ENCODE assay signal across 15 mouse cellular contexts in the genomic region with DNA sequence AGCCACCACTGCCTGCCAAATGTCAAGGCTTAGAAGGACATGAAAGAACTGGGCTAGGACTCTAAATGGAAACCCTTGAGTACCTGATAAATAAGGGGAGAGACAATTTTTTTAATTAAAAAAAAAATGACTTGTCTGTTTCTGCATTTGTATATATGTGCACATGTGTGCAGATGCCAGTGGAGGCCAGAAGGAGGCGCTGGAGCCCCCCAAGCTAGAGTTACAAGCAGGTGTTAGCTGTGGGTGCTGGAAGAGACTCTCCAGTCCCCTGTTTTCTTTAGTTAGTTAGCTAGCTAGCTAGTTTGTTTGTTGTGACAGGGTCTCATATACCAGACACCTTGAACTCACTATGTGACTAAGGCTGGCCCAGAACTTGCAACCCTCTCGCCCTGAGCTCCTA. TPM values are rescaled to one million over a fixed set of nuclear protein-coding genes. Genes with fewer than 3 reads are reported as not detected.
DNase-seq lines count a peak whose midpoint lies in the region; ATAC-seq and TF ChIP-seq lines count a peak whose summit lies in the region.
"Had no signal": no experiment of that assay in that cellular context is flagged by ENCODE, and none has a peak within 500 bp of the region (broad histone marks: within the 10 kb centered on the region; RNA-seq: fewer than 3 reads in every experiment).

No protein-coding gene starts in this region.

- 84% methylated on average over 2 of the region's 2 CpGs for WGBS in lung, postnatal 0 days
- WGBS in intestine, postnatal 0 days = 89% methylated on average over 2 of the region's 2 CpGs
- WGBS in thymus, adult 2 months = 95% methylated on average over 2 of the region's 2 CpGs

- TF ChIP-seq CTCF in gastrocnemius, adult 2 months (IDR thresholded peaks at IDR 0.05) = peak; percentile 34
- TF ChIP-seq CTCF in lung, postnatal 0 days (IDR thresholded peaks at IDR 0.05) = peak; percentile 44
- TF ChIP-seq CTCF in ES-Bruce4 (IDR thresholded peaks at IDR 0.05; ENCODE audit: low read depth, low read length) = peak; percentile 52
- TF ChIP-seq CTCF in intestine, postnatal 0 days (IDR thresholded peaks at IDR 0.05; ENCODE audit: low read depth) = peak; percentile 50; the same call in 1 of the 2 replicates
- no peak for TF ChIP-seq CTCF in thymus, adult 2 months (IDR thresholded peaks at IDR 0.05; ENCODE audit: borderline replicate concordance, control insufficient read depth, extremely low read depth, insufficient read depth, low read length, poor library complexity)

- peaks cover 10% of the 10 kb centered on the region; the same call in 1 of the 2 replicates for H3K4me1 ChIP-seq in lung, postnatal 0 days (ENCODE audit: insufficient read depth, low read depth, low read length)
- H3K4me1 ChIP-seq in ES-Bruce4 (ENCODE audit: control insufficient read depth, insufficient read depth, low read length) = peaks cover 3% of the 10 kb centered on the region
- H3K4me1 ChIP-seq in intestine, postnatal 0 days (replicated peaks; ENCODE audit: control insufficient read depth, insufficient read depth, low read length) = peaks cover 16% of the 10 kb centered on the region
- peaks cover 7% of the 10 kb centered on the region for H3K4me1 ChIP-seq in thymus, adult 2 months (replicated peaks; ENCODE audit: control insufficient read depth, insufficient read depth, low read length)

- intact Hi-C loops in gastrocnemius, adult 2 months (cut with DNase I) = no loop called here

- DNase-seq in gastrocnemius, adult 2 months = no peak
- DNase-seq in gastrocnemius, postnatal 10 days = no peak
- DNase-seq in lung, postnatal 0 days (ENCODE audit: low spot score) = no peak
- no peak for DNase-seq in lung, postnatal 14 days
- DNase-seq in thymus, adult 2 months = no peak
- no peak for DNase-seq in urinary bladder, postnatal 25 days (ENCODE audit: low spot score)
- DNase-seq: cerebellum, adult 11 months; kidney, adult 8-10 months; lung, embryonic 14.5 days had no signal

- no peak overlapping the region for H3K4me3 ChIP-seq in gastrocnemius, adult 2 months
- H3K4me3 ChIP-seq in lung, postnatal 0 days (ENCODE audit: low read depth, low read length) = no peak overlapping the region
- H3K4me3 ChIP-seq in ES-Bruce4 (ENCODE audit: low read depth, low read length) = no peak overlapping the region
- H3K4me3 ChIP-seq in intestine, postnatal 0 days (ENCODE audit: low read depth, low read length) = no peak overlapping the region
- no peak overlapping the region for H3K4me3 ChIP-seq in thymus, adult 2 months (ENCODE audit: control insufficient read depth, insufficient read depth, low read length)
- H3K4me3 ChIP-seq: embryonic facial prominence, embryonic 13.5 days; left cerebral cortex, adult 2 months; neural tube, embryonic 13.5 days had no signal

- no peaks in the 10 kb centered on the region for H3K27me3 ChIP-seq in lung, postnatal 0 days (replicated peaks; ENCODE audit: insufficient read depth, low read length)
- no peaks in the 10 kb centered on the region for H3K27me3 ChIP-seq in ES-Bruce4 (ENCODE audit: control insufficient read depth, insufficient read depth, low read length, poor library complexity, severe bottlenecking)
- no peaks in the 10 kb centered on the region for H3K27me3 ChIP-seq in intestine, postnatal 0 days (replicated peaks; ENCODE audit: control insufficient read depth, insufficient read depth, low read length)
- H3K27me3 ChIP-seq in thymus, adult 2 months (ENCODE audit: control insufficient read depth, insufficient read depth, low read length) = no peaks in the 10 kb centered on the region
- H3K27me3 ChIP-seq: embryonic facial prominence, embryonic 13.5 days; neural tube, embryonic 13.5 days had no signal

- no peaks in the 10 kb centered on the region for H3K36me3 ChIP-seq in lung, postnatal 0 days (ENCODE audit: insufficient read depth, low read length)
- no peaks in the 10 kb centered on the region for H3K36me3 ChIP-seq in ES-Bruce4 (ENCODE audit: control insufficient read depth, insufficient read depth, low read length, poor library complexity, severe bottlenecking)
- H3K36me3 ChIP-seq in intestine, postnatal 0 days (ENCODE audit: control insufficient read depth, insufficient read depth) = no peaks in the 10 kb centered on the region
- H3K36me3 ChIP-seq in thymus, adult 2 months (ENCODE audit: control insufficient read depth, insufficient read depth, low read length) = no peaks in the 10 kb centered on the region
- H3K36me3 ChIP-seq: embryonic facial prominence, embryonic 13.5 days; neural tube, embryonic 13.5 days had no signal

- TF ChIP-seq POLR2A in ES-Bruce4 (IDR thresholded peaks at IDR 0.05; ENCODE audit: insufficient read depth, low read length) = no peak
- TF ChIP-seq POLR2A in thymus, adult 2 months (IDR thresholded peaks at IDR 0.05; ENCODE audit: control insufficient read depth, extremely low read depth, insufficient read depth, low read length, poor library complexity) = no peak

- no peak overlapping the region for H3K4me2 ChIP-seq in lung, postnatal 0 days (replicated peaks; ENCODE audit: low read depth, low read length)
- H3K4me2 ChIP-seq in intestine, postnatal 0 days (replicated peaks; ENCODE audit: low read depth) = no peak overlapping the region
- H3K4me2 ChIP-seq: embryonic facial prominence, embryonic 13.5 days; lung, embryonic 14.5 days; neural tube, embryonic 13.5 days had no signal

- peak overlapping the region; percentile 63; the same call in 1 of the 2 replicates for H3K27ac ChIP-seq in gastrocnemius, adult 2 months
- no peak overlapping the region for H3K27ac ChIP-seq in lung, postnatal 0 days (ENCODE audit: low read length)
- no peak overlapping the region for H3K27ac ChIP-seq in ES-Bruce4 (ENCODE audit: insufficient read depth, low read length)
- H3K27ac ChIP-seq in intestine, postnatal 0 days (ENCODE audit: low read depth, low read length) = no peak overlapping the region
- H3K27ac ChIP-seq in thymus, adult 2 months (ENCODE audit: control insufficient read depth, insufficient read depth, low read length) = no peak overlapping the region
- H3K27ac ChIP-seq: embryonic facial prominence, embryonic 13.5 days; left cerebral cortex, adult 2 months; neural tube, embryonic 13.5 days had no signal

- ATAC-seq in lung, postnatal 0 days = no peak
- no peak for ATAC-seq in intestine, postnatal 0 days
- ATAC-seq: hindbrain, embryonic 16.5 days had no signal

- no peak for TF ChIP-seq EP300 in lung, postnatal 0 days (IDR thresholded peaks at IDR 0.05)
- no peak for TF ChIP-seq EP300 in ES-Bruce4 (IDR thresholded peaks at IDR 0.05; ENCODE audit: insufficient read depth, low read depth, low read length)

- no peak overlapping the region for H3K9ac ChIP-seq in lung, postnatal 0 days (replicated peaks; ENCODE audit: low read depth)
- H3K9ac ChIP-seq in ES-Bruce4 (ENCODE audit: low read depth, poor library complexity, severe bottlenecking) = no peak overlapping the region
- no peak overlapping the region for H3K9ac ChIP-seq in intestine, postnatal 0 days (ENCODE audit: low read depth, low read length)
- H3K9ac ChIP-seq: embryonic facial prominence, embryonic 13.5 days; lung, embryonic 14.5 days; neural tube, embryonic 13.5 days had no signal

- H3K9me3 ChIP-seq in lung, postnatal 0 days (ENCODE audit: low read length) = no peaks in the 10 kb centered on the region
- H3K9me3 ChIP-seq in ES-Bruce4 (replicated peaks; ENCODE audit: control insufficient read depth, insufficient read depth, low read length, poor library complexity, severe bottlenecking) = no peaks in the 10 kb centered on the region
- no peaks in the 10 kb centered on the region for H3K9me3 ChIP-seq in intestine, postnatal 0 days (ENCODE audit: control insufficient read depth)
- H3K9me3 ChIP-seq: embryonic facial prominence, embryonic 13.5 days; neural tube, embryonic 13.5 days had no signal

RNA-seq across cellular contexts. Expression of gene Pik3c2b, which starts 6.4 kb away (rescaled TPM):
- 10 to 100 TPM in 1 of 2 experiments, 1 to 10 TPM in 1; 9.8 to 11.0 TPM for total RNA-seq in gastrocnemius, adult 2 months (2021)
- 10 to 100 TPM; 29.9 to 38.2 TPM for total RNA-seq in gastrocnemius, postnatal 10 days (2021)
- polyA plus RNA-seq in lung, postnatal 0 days (2015; fragmentation: Nextera tagmentation; extraction: Ambion mirVana) = 4.3 and 4.6 TPM in 2 replicates
- polyA plus RNA-seq in ES-Bruce4 (2011; ENCODE audit: insufficient read depth, insufficient read length, low read depth, missing spikeins) = 6.0 and 6.4 TPM in 2 replicates
- polyA plus RNA-seq in intestine, postnatal 0 days (2015; fragmentation: Nextera tagmentation; extraction: Ambion mirVana) = 3.1 TPM in 2 replicates
- 9.5 and 12.1 TPM in 2 replicates for polyA plus RNA-seq in thymus, adult 2 months (2012; rRNA removed)

RNA-seq across cellular contexts. Expression of gene Mdm4, which starts 21.5 kb away (rescaled TPM):
- total RNA-seq in gastrocnemius, adult 2 months (2021) = 10 to 100 TPM; 26.3 to 32.4 TPM
- total RNA-seq in gastrocnemius, postnatal 10 days (2021) = 10 to 100 TPM; 35.8 to 48.4 TPM
- 14.9 and 19.3 TPM in 2 replicates for polyA plus RNA-seq in lung, postnatal 0 days (2015; fragmentation: Nextera tagmentation; extraction: Ambion mirVana)
- polyA plus RNA-seq in ES-Bruce4 (2011; ENCODE audit: insufficient read depth, insufficient read length, low read depth, missing spikeins) = 484 and 490 TPM in 2 replicates
- polyA plus RNA-seq in intestine, postnatal 0 days (2015; fragmentation: Nextera tagmentation; extraction: Ambion mirVana) = 10.0 and 13.1 TPM in 2 replicates
- polyA plus RNA-seq in thymus, adult 2 months (2012; rRNA removed) = 127 and 147 TPM in 2 replicates
